Mouse (Mus musculus): Measurements from ENCODE around the gene Scimp.
A peak's percentile ranks its signal among the peaks of the same experiment; 100 is the strongest.

Gene Scimp

DNA sequence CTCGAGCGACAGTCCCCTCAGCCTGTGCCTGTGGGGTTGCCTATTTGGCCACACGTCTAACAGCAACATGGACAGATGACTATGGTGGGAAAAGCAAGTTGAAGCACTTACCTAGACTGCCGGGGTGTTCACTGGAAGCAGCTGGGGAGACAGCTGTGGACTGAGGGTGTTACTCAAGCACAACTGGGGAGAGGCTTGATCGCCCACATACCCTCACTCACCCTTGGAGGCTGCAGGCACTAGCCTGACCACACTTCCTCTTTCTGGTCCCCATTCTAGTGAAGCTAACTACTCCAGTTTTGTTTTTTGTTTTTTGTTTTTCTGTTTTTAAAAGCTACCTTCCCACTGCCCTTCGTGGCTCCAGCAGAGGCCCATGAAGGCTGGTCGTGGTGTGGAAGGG lies at the start of gene Scimp:
Gene Scimp, minus strand, starts transcription at position 222 of the 400 bp plus-strand sequence.
- DNase-seq: peak in 1 of 2 experiments; percentile 52

GRCm38 (mm10) chr11:70860371-70860770 lies 48.0 kb upstream of the Scimp start:
- no peak for DNase-seq

DNA sequence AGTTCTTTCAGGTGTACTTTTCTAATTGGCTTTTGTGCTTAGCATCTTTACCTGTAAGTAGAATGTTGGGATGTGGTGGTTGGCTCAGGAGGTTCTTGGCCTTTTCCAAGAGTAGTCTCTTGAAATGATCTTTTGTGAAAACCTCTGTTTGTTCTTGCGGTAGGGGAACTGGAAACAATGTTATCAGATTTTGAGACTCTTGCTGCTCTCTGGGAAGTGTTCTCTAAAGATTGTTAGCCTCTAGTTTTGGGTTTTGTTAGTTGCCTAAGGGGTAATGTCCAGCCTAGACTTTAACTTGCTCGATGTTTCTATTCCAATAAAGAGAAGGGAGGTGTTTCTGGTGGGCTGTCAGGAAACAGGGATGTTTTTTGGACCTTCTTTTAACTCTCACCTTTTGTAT lies 33.6 kb upstream of the Scimp start:
- DNase-seq: no peak

- no peak for DNase-seq
Observed at GRCm38 (mm10) chr11:70845457-70845978, 33.1 kb upstream of the Scimp start.

- DNase-seq: peak; percentile 90 to 93
Observed at GRCm38 (mm10) chr11:70844559-70845456, 32.4 kb upstream of the Scimp start, which contains the start of gene Rabep1. Gene Rabep1 (plus strand): TSS chr11:70844778.

DNA sequence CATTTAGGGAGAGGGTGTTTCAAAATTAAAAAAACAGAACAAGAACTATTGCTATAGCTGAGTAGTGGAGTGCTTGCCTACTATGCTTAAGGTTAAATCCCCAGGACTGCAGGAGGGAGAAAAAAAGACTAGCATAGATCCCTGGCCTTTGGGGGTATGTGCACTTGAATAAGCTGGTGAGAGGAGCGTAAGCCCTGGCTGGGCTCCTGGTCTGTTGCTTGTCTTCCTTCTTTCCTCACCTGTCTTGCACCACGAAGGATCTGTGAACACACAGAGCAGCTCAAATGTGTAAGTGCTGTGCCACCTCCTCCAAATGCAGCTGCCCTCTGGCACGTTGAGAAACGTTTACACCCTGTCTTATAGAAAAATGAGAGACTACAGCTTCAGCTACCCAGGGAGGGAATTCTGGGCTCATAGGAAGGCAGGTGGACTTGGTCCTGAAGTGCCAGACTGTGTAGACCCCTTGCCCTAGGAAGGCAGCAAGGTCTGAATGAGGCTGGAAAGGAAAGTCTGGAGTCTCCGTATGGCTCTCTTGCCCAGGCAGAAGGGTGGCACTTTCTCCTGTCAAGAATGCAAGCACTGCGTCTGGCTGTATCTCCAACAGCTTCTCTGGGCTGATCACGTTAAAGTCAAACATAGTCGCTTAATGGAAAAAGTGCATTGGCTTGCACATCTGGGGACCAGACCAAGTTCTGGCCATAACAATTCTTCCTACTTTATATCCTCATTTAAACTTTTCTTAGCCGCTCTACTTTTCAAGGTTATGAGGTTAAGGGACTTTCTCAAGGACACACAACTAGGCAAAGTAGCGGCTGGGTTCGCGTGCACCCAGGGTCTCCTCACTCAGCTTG lies 31.5 kb upstream of the Scimp start:
- no peak for DNase-seq

DNA sequence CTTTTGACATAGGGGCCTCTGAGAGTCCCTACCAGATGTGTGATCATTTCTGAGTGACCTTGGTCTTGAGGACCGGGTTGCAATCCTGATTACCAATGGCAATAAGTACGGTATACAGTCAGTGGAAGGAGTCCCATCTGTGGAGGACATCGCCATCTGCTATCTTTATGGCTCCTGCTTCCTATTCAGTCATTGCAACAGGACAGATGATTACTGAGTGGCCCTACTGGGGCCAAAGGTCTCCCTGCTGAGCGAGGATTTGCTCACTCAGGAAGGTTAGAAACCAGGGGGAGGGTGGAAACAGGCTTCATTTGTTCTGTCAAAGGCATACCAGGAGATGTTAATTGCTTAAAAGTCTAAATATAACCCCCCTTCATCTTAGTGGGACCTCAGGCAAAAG lies 30.6 kb upstream of the Scimp start:
- no peak for DNase-seq

GRCm38 (mm10) chr11:70838610-70839009 lies 26.2 kb upstream of the Scimp start:
- no peak for DNase-seq

GRCm38 (mm10) chr11:70837031-70837430 lies 24.6 kb upstream of the Scimp start:
- no peak for DNase-seq

GRCm38 (mm10) chr11:70835381-70835831 lies 23.0 kb upstream of the Scimp start:
- DNase-seq: no peak

DNA sequence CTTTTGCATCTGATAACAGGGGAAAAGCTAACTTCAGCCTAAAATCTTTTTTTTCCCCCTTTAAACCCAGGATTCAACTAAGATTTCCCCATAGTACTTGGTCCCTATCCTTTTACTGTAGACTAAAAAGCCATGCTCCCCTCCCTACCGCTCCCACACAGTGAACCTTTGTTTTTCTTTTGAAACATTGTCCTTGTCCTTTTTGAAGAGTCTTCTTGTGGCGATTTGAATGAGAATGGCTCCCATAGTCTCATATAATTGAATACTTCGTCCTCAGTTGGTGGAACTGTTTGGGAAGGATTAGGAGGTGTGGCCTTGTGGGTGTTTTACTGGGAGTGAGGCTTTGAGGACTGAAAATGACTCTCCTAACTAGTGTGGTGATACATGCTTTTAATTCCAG lies 21.4 kb upstream of the Scimp start:
- no peak for DNase-seq

DNA sequence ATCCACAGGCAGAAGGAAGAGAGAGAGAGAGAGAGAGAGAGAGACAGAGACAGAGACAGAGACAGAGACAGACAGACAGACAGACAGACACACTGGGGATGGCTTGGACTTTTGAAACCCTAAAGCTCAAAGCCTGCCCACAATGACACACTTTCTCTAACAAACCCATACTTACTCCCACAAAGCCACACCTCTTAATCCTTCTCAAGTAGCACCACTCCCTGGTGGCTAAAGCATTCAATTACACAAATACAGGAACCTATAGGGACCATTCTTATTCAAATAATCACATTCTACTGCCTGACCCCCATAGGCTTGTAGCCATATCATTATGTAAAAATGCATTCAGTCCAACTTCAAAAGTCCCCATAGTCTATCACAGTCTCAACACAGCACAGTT lies 21.0 kb upstream of the Scimp start:
- no peak for DNase-seq

DNA sequence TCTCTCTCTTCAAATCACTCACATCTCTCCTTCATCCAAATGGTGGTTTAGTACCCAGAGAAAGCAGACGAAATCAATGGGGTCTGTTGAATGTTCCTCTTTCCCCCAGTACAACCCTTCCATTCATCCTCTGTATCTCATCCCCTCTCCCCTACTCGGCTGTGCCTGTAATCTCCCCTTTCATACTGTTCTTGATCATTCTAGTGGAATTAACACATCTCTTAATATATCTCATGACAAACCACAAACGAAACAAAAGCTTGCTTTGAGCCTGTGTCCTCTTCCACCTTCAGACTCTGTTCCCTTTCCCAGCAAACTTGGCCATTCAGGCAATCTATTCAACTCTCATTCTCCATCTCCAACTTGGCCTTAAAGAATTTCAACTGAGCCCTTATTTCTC lies 18.8 kb upstream of the Scimp start:
- DNase-seq: no peak

DNA sequence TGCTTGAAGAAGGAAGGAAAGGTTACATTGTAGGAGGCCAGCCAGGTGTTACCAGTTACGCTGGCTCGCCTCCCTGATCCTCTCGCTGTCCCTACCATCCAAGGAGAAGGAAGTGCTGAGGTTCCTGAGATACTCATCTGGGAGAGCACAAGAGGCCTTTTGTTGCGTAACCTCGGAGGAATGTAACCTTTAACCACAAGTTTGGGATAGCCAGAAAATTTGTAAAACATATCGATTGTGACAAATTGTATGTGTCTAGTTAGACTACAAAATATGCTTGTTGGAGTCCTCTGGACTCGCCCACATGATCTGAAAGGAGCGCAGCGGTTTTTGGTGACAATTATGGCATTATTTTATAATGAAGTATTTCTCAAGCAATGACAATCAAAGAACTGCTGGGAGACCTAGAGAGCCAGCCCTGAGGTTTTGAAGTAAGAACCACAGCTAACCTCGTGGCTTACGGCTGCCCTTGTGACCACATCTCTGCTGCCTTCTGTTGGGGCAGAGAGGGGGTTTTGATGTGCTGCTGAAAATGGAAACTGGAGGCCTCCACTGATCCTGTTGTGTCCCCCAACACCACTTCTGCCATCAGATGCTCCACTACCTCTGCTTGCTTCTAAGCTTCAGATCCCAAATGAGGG lies 16.7 kb upstream of the Scimp start:
- DNase-seq: no peak

DNA sequence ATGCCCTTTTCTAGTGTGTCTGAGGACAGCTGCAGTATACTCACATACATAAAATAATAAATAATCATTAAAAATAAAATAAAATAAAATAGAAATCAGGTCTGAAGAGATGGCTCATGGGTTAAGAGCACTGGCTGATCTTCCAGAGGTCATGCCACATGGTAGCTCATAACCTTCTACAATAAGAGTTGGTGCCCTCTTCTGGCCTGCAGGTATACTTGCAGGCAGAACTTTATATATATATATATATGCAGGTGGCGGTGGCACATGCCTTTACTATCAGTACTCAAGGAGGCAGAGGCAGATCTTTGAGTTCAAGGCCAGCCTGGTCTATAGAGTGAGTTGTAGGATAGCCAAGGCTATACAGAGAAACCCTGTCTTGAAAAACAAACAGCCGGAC lies 13.8 kb upstream of the Scimp start:
- DNase-seq: no peak

GRCm38 (mm10) chr11:70821728-70822591 lies 9.6 kb upstream of the Scimp start:
- DNase-seq: no peak

- DNase-seq: no peak
Observed at GRCm38 (mm10) chr11:70820120-70820519, 7.7 kb upstream of the Scimp start.

GRCm38 (mm10) chr11:70816770-70817169 lies 4.4 kb upstream of the Scimp start:
- no peak for DNase-seq

- peak in 1 of 2 experiments; percentile 57 for DNase-seq
Observed at GRCm38 (mm10) chr11:70815498-70816078, 3.2 kb upstream of the Scimp start.

DNA sequence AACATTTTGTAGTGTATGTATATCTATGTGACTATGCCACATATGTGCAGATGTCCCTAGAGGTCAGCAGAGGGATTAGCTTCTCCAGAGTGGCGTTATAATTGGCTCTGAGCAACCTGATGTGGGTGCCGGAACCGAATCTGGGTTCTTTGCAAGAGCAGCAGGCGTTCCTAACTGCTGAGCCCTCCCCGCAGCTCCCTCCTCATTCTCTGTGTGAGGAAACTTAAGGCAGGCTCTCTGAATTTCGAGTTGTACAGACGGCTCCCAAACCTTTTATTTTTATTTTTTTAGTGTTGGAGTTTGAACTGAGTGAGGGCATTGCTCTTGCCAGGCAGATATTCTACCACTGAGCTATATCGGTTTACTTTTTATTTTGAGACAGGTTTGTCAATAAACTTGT lies 2.7 kb upstream of the Scimp start:
- DNase-seq: no peak

DNA sequence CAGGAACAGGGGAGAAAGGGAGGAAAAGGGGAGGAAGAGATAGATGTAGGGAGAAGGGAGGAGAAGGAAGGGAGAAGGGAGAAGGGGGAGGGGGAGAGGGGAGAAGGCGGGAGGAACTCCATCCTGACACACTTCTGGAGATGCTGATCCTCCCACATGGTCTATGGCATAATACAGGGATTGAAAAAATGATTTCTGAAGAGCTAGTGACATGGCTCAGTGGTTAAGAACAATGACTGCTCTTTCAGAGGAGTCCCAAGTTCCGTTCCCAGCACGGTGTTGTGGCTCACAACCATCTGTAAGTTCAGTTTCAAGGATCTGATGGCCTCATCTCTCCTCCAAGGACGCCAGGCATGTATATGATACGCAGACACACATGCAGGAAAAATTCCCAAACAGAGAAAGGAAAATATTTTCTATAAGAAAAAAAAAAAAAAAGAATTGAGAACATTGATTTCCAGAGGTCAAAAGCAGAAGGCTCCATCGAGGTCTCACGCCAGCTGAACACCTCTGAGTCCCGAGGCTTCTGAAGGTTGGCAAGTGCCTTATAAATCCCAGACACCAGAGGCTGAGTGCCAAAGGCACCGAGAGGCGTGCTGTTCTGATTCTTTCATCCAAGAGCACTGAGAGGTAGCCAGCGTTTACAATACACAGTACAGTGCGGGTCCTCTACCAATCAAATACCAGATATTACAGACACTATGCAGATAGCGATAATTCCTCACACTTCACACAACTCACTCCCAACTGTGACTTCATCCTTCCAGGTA lies 730 bp downstream of the Scimp start:
- no peak for DNase-seq

All from spleen, adult 18-20 months (tissue).